Mouse (Mus musculus) midbrain, embryonic 13.5 days (tissue): ENCODE results near the gene Mapre3. TPM values are rescaled to one million over a fixed set of nuclear protein-coding genes. Genes with fewer than 3 reads are reported as not detected.
"Not testable (repeated sequence)": the region's sequence is repeated elsewhere in the genome, so short reads cannot be mapped to it uniquely, and the experiment has no call there.

Experiments
- ATAC-seq: fragments of 200-750 bp; cut with Nextera tagmentation; 2 replicates; pipeline ENCODE4 v1.8.0; 2017; ENCODE audit warnings: mild to moderate bottlenecking, moderate TSS enrichment, moderate library complexity
- H3K27ac ChIP-seq: fragments of 300-500 bp; sonication (generic); 2 replicates; pipeline ENCODE4 v1.5.1; 2015; ENCODE audit warnings: inconsistent platforms, mild to moderate bottlenecking, moderate library complexity
- H3K27me3 ChIP-seq: fragments of 300-500 bp; sonication (generic); 2 replicates; pipeline ENCODE4 v1.6.1; 2015; ENCODE audit warnings: mild to moderate bottlenecking, inconsistent platforms
- H3K36me3 ChIP-seq: fragments of 300-500 bp; sonication (generic); 2 replicates; pipeline ENCODE4 v1.6.1; 2015; ENCODE audit warnings: mild to moderate bottlenecking, inconsistent platforms
- H3K4me1 ChIP-seq: fragments of 300-500 bp; sonication (generic); replicated peaks from 2 replicates; pipeline ENCODE4 v1.6.1; 2015; ENCODE audit warnings: inconsistent platforms
- H3K4me2 ChIP-seq: fragments of 300-500 bp; sonication (generic); replicated peaks from 2 replicates; pipeline ENCODE4 v1.6.1; 2015; ENCODE audit warnings: moderate library complexity, mild to moderate bottlenecking, inconsistent platforms
- H3K4me3 ChIP-seq: fragments of 300-500 bp; sonication (generic); replicated peaks from 2 replicates; pipeline ENCODE4 v1.5.1; 2015; ENCODE audit warnings: mild to moderate bottlenecking, inconsistent platforms
- H3K9ac ChIP-seq: fragments of 300-500 bp; sonication (generic); replicated peaks from 2 replicates; pipeline ENCODE4 v1.6.1; 2015; ENCODE audit warnings: mild to moderate bottlenecking, inconsistent platforms
- H3K9me3 ChIP-seq: fragments of 300-500 bp; sonication (generic); 2 replicates; pipeline ENCODE4 v1.6.1; 2016; ENCODE audit warnings: mild to moderate bottlenecking, inconsistent platforms
- WGBS: fragments of 180-500 bp; shearing (Covaris S2); methylation state at CpG from one replicate; pipeline ENCODE4 v1.1.7; 2015; 5-methylcytosine and 5-hydroxymethylcytosine counted together
- polyA plus RNA-seq: library from polyadenylated mRNA; unstranded; fragments of >200 nt; fragmentation: Nextera tagmentation; extraction: Ambion mirVana; gene quantifications from 2 replicates; pipeline ENCODE4 v1.2.1, GENCODE M21; 2015

Gene Mapre3
- polyA plus RNA-seq, 1 experiment from 2014 or later: 113 TPM

GRCm38 (mm10) chr5:30867712-30868111 lies 53.3 kb downstream of the Mapre3 start, which contains the start of gene Tmem214:
TSS of gene Tmem214 (plus strand) at chr5:30868012.
- Histone ChIP-seq H3K4me3 (peak within 1 kb of the TSS; percentile 88; the same call in 1 of the 2 replicates), H3K27me3 (no peaks in the 10 kb centered on the region), H3K9me3 (no peaks in the 10 kb centered on the region), H3K27ac (no peak within 1 kb of the TSS), H3K9ac (no peak within 1 kb of the TSS), H3K4me1 (peaks cover 21% of the 10 kb centered on the region), H3K4me2 (peak within 1 kb of the TSS; percentile 80; the same call in 1 of the 2 replicates), H3K36me3 (peaks cover 65% of the 10 kb centered on the region)
- ATAC-seq: no peak
- 97% methylated on average over 3 of the region's 3 CpGs for WGBS

GRCm38 (mm10) chr5:30868981-30869380 lies 54.5 kb downstream of the Mapre3 start:
- WGBS: 16% methylated on average over 9 of the region's 9 CpGs
- H3K27me3 ChIP-seq: no peaks in the 10 kb centered on the region
- peak overlapping the region; percentile 88 for H3K4me3 ChIP-seq
- peak; percentile 34; the same call in 1 of the 2 replicates for ATAC-seq
- peak overlapping the region; percentile 93 for H3K9ac ChIP-seq
- H3K27ac ChIP-seq: no peak overlapping the region
- H3K9me3 ChIP-seq: no peaks in the 10 kb centered on the region
- peak overlapping the region; percentile 80 for H3K4me2 ChIP-seq
- H3K36me3 ChIP-seq: peaks cover 66% of the 10 kb centered on the region
- H3K4me1 ChIP-seq: peaks cover 21% of the 10 kb centered on the region

- H3K9me3 ChIP-seq: no peaks in the 10 kb centered on the region
- H3K36me3 ChIP-seq: peaks cover 66% of the 10 kb centered on the region
- peak overlapping the region; percentile 66 for H3K27ac ChIP-seq
- under 1% methylated on average over 63 of the region's 63 CpGs for WGBS
- H3K9ac ChIP-seq: peak overlapping the region; percentile 93
- no peaks in the 10 kb centered on the region for H3K27me3 ChIP-seq
- H3K4me3 ChIP-seq: peak overlapping the region; percentile 88
- peaks cover 21% of the 10 kb centered on the region for H3K4me1 ChIP-seq
- ATAC-seq: peak; percentile 91
- peak overlapping the region; percentile 80 for H3K4me2 ChIP-seq
These were observed 55.1 kb downstream of the Mapre3 start for GRCm38 (mm10) chr5:30869405-30870130.

- Histone ChIP-seq H3K27me3 (no peaks in the 10 kb centered on the region), H3K9me3 (no peaks in the 10 kb centered on the region), H3K4me2 (peak overlapping the region; percentile 80), H3K4me1 (peaks cover 21% of the 10 kb centered on the region), H3K9ac (peak overlapping the region; percentile 93), H3K4me3 (peak overlapping the region; percentile 88), H3K36me3 (peaks cover 66% of the 10 kb centered on the region), H3K27ac (no peak overlapping the region)
- WGBS: 28% methylated on average over 2 of the region's 2 CpGs
- ATAC-seq: no peak
These were observed 55.6 kb downstream of the Mapre3 start for GRCm38 (mm10) chr5:30870131-30870406.

- 96% methylated on average over 9 of the region's 9 CpGs for WGBS
- H3K4me1 ChIP-seq: peaks cover 21% of the 10 kb centered on the region
- no peak for ATAC-seq
- no peaks in the 10 kb centered on the region for H3K9me3 ChIP-seq
- H3K4me3 ChIP-seq: no peak overlapping the region
- H3K9ac ChIP-seq: no peak overlapping the region
- no peaks in the 10 kb centered on the region for H3K27me3 ChIP-seq
- no peak overlapping the region for H3K4me2 ChIP-seq
- H3K36me3 ChIP-seq: peaks cover 67% of the 10 kb centered on the region
- H3K27ac ChIP-seq: no peak overlapping the region
These were observed 58.1 kb downstream of the Mapre3 start for GRCm38 (mm10) chr5:30872574-30872973.

GRCm38 (mm10) chr5:30874365-30874764 lies 59.9 kb downstream of the Mapre3 start:
- H3K4me1 ChIP-seq: peaks cover 17% of the 10 kb centered on the region
- 88% methylated on average over 7 of the region's 7 CpGs for WGBS
- ATAC-seq: no peak

GRCm38 (mm10) chr5:30878616-30879015 lies 64.2 kb downstream of the Mapre3 start:
- H3K9ac ChIP-seq: no peak overlapping the region
- ATAC-seq: no peak
- no peak overlapping the region for H3K4me2 ChIP-seq
- peaks cover 46% of the 10 kb centered on the region for H3K36me3 ChIP-seq
- H3K27ac ChIP-seq: no peak overlapping the region
- H3K9me3 ChIP-seq: no peaks in the 10 kb centered on the region
- no peaks in the 10 kb centered on the region for H3K27me3 ChIP-seq
- H3K4me3 ChIP-seq: no peak overlapping the region
- no peaks in the 10 kb centered on the region for H3K4me1 ChIP-seq
- WGBS: 69% methylated on average over 6 of the region's 6 CpGs

More at GRCm38 (mm10) chr5:30874365-30874764, 59.9 kb downstream of the Mapre3 start:
- peaks cover 73% of the 10 kb centered on the region for H3K36me3 ChIP-seq
- no peak overlapping the region for H3K27ac ChIP-seq
- H3K9me3 ChIP-seq: no peaks in the 10 kb centered on the region
- no peak overlapping the region for H3K4me2 ChIP-seq
- no peak overlapping the region for H3K4me3 ChIP-seq
- no peaks in the 10 kb centered on the region for H3K27me3 ChIP-seq
- H3K9ac ChIP-seq: no peak overlapping the region

GRCm38 (mm10) chr5:30879347-30879943 lies 65.0 kb downstream of the Mapre3 start:
- ATAC-seq: no peak
- Histone ChIP-seq H3K4me1 (no peaks in the 10 kb centered on the region), H3K9ac (no peak overlapping the region), H3K4me3 (no peak overlapping the region), H3K9me3 (no peaks in the 10 kb centered on the region), H3K36me3 (peaks cover 38% of the 10 kb centered on the region), H3K27ac (no peak overlapping the region), H3K4me2 (no peak overlapping the region), H3K27me3 (no peaks in the 10 kb centered on the region)
- 89% methylated on average over 5 of the region's 5 CpGs for WGBS

- not testable (repeated sequence) for H3K4me1 ChIP-seq, H3K4me2 ChIP-seq, H3K4me3 ChIP-seq, ATAC-seq, H3K27me3 ChIP-seq, H3K9me3 ChIP-seq, H3K27ac ChIP-seq, H3K9ac ChIP-seq
- WGBS: 85% methylated on average over 4 of the region's 4 CpGs
- peaks cover 14% of the 10 kb centered on the region for H3K36me3 ChIP-seq
These were observed 67.4 kb downstream of the Mapre3 start for GRCm38 (mm10) chr5:30881839-30882238.

GRCm38 (mm10) chr5:30886209-30886608 lies 71.8 kb downstream of the Mapre3 start:
- no peak for ATAC-seq
- no peaks in the 10 kb centered on the region for H3K9me3 ChIP-seq
- no peak overlapping the region for H3K9ac ChIP-seq
- H3K27ac ChIP-seq: no peak overlapping the region
- H3K27me3 ChIP-seq: no peaks in the 10 kb centered on the region
- peak overlapping the region; percentile 64; the same call in 1 of the 2 replicates for H3K4me2 ChIP-seq
- peaks cover 25% of the 10 kb centered on the region for H3K4me1 ChIP-seq
- no peak overlapping the region for H3K4me3 ChIP-seq
- 44% methylated on average over 4 of the region's 4 CpGs for whole genome bisulfite sequencing
- H3K36me3 ChIP-seq: peaks cover 7% of the 10 kb centered on the region

GRCm38 (mm10) chr5:30886731-30887130 lies 72.3 kb downstream of the Mapre3 start:
- H3K4me2 ChIP-seq: peak overlapping the region; percentile 64
- ATAC-seq: no peak
- H3K4me3 ChIP-seq: peak overlapping the region; percentile 77
- no peaks in the 10 kb centered on the region for H3K9me3 ChIP-seq
- H3K27ac ChIP-seq: peak overlapping the region; percentile 96
- H3K9ac ChIP-seq: peak overlapping the region; percentile 73
- peaks cover 25% of the 10 kb centered on the region for H3K4me1 ChIP-seq
- peaks cover 12% of the 10 kb centered on the region for H3K36me3 ChIP-seq
- 30% methylated on average over 5 of the region's 5 CpGs for WGBS
- no peaks in the 10 kb centered on the region for H3K27me3 ChIP-seq

- H3K9me3 ChIP-seq: no peaks in the 10 kb centered on the region
- H3K27ac ChIP-seq: peak overlapping the region; percentile 96
- peaks cover 25% of the 10 kb centered on the region for H3K4me1 ChIP-seq
- H3K27me3 ChIP-seq: no peaks in the 10 kb centered on the region
- ATAC-seq: peak; percentile 69
- 0% methylated on average over 19 of the region's 19 CpGs for WGBS
- H3K36me3 ChIP-seq: peaks cover 18% of the 10 kb centered on the region
- H3K4me3 ChIP-seq: peak overlapping the region; percentile 77
- H3K4me2 ChIP-seq: peak overlapping the region; percentile 64
- peak overlapping the region; percentile 73 for H3K9ac ChIP-seq
These were observed 72.9 kb downstream of the Mapre3 start for GRCm38 (mm10) chr5:30887331-30887761.
